Mouse (Mus musculus) Patski (cell line): Measurements from ENCODE around the gene Ppp1cb. TPM values are rescaled to one million over a fixed set of nuclear protein-coding genes. Genes with fewer than 3 reads are reported as not detected.
"Not testable (repeated sequence)": the region's sequence is repeated elsewhere in the genome, so short reads cannot be mapped to it uniquely, and the experiment has no call there.

Experiments
- ATAC-seq: fragments of 100-300 bp; one replicate; pipeline ENCODE4 v1.8.0; 2021
- CTCF ChIA-PET: fragments of 350-600 bp; sonication (Branson Sonifier 250); formaldehyde crosslinking; loops from one replicate; lab custom pipeline; 2022; ENCODE audit warnings: inconsistent platforms; lab: Charles Lee
- POLR2A ChIA-PET: fragments of 350-600 bp; sonication (Branson Sonifier 250); formaldehyde crosslinking; loops from one replicate; lab custom pipeline; 2022; ENCODE audit warnings: antibody characterized with exemption, inconsistent platforms; lab: Charles Lee
- DNase-seq: peaks from one replicate; pipeline ENCODE4 v3.0.0-alpha.2; 2011; ENCODE audit warnings: low read depth, low spot score
- H3K27me3 ChIP-seq: fragments of 371-371 bp; one replicate; pipeline ENCODE4 v1.5.1; 2021
- CTCF ChIP-seq: fragments of 100-300 bp; IDR thresholded peaks from one replicate; pipeline ENCODE4 v1.5.1; 2021
- in situ Hi-C: fragments of 300-500 bp; cut with MboI; formaldehyde crosslinking; loops from 3 replicates; pipeline ENCODE4 v1.11.1; 2018; ENCODE audit warnings: low pct_unique_long_range_greater_than_20kb, mixed read lengths
- polyA plus RNA-seq: library from polyadenylated mRNA; unstranded; gene quantifications from one replicate; pipeline ENCODE4 v1.2.3, GENCODE M21; 2021

Gene Ppp1cb
- polyA plus RNA-seq, 1 experiment from 2014 or later = 243 TPM

- in situ Hi-C loops = no loop called here
- CTCF ChIA-PET = no interaction called here
- no peak for DNase-seq
- no peak for TF ChIP-seq CTCF
- ATAC-seq = no peak
- POLR2A ChIA-PET = no interaction called here
- no peaks in the 10 kb centered on the region for H3K27me3 ChIP-seq
Measured at GRCm38 (mm10) chr5:32422081-32422589, 36.5 kb upstream of the Ppp1cb start.

- ChIA-PET CTCF (interaction anchor here (0.7 to 2.6 kb wide), 3 partner anchors 15 to 20 kb away, joined by 3 to 7 read pairs (median 4); no protein-coding TSS in a partner anchor), POLR2A (interaction anchor here (3.1 kb wide), 1 partner anchor 36 kb away, joined by 11 read pairs; no protein-coding TSS in a partner anchor)
- ATAC-seq (no peak), DNase-seq (no peak)
- in situ Hi-C loops = no loop called here
- no peaks in the 10 kb centered on the region for H3K27me3 ChIP-seq
- no peak for TF ChIP-seq CTCF
Measured at GRCm38 (mm10) chr5:32423339-32424046, 35.1 kb upstream of the Ppp1cb start.

DNA sequence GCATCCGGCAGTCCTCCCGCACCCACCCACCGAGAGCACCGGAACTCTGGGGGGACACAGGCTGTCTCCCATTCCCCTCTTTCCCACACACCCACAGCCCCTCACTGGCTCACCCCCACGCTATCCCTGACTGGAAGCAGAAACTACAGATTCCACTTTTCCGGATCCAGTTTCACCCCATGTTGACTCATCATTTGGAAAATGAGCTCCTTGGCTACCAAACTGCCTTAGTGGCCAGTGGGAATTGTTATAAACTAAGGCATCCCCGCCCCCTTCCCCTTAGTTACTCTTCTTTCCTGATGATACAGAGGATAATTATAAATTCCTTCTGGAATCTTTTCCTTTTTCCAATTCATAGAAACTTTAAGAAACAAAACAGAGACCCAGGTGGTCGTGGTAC, 34.2 kb upstream of the Ppp1cb start:
- TF ChIP-seq CTCF = no peak
- in situ Hi-C loops = no loop called here
- DNase-seq = no peak
- POLR2A ChIA-PET = interaction anchor here (0.5 to 3.1 kb wide), 3 partner anchors 35 to 146 kb away, joined by 3 to 11 read pairs (median 5); no protein-coding TSS in a partner anchor
- CTCF ChIA-PET = interaction anchor here (0.9 to 2.6 kb wide), 7 partner anchors 12 to 48 kb away, joined by 3 to 7 read pairs (median 4); no protein-coding TSS in a partner anchor
- no peaks in the 10 kb centered on the region for H3K27me3 ChIP-seq
- ATAC-seq = no peak

DNA sequence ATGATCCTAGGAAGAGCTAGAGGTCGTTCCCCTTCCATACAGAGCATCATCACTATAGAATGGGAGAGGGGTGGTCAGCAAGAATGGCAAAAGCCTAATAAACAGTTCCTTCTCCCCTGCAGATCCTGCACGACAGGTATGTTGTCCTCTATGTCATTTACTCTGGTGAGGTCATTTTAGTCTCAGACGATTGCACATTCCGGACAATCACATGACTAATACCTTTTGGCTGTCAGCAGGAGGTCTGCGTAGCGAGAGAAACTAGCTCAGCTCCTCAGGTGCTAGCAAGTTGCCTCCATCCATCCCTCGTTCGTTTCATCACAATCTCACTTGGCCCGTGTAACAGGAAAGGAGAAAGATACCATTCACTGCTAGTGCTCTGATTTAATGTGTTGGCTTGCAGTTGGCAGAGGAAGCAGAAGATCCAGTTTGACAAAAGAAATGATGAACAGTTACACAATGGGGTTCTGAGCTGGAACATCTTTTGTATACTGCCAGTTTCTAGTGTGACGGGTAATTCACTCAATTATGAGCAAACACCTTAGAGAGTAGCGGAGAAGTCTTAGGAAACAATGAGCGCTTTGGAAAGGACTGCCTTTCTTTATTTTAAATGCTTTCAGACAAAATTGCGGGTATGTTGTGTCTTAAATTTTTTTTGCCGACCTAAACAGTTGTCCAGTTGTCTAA, 33.0 kb upstream of the Ppp1cb start:
- TF ChIP-seq CTCF = no peak
- no peak for DNase-seq

GRCm38 (mm10) chr5:32430399-32430798, 28.2 kb upstream of the Ppp1cb start:
- H3K27me3 ChIP-seq = no peaks in the 10 kb centered on the region
- ATAC-seq (no peak), DNase-seq (no peak)
- CTCF ChIA-PET = interaction anchor here (1.4 kb wide), 1 partner anchor 14 kb away, joined by 4 read pairs; no protein-coding TSS in a partner anchor
- TF ChIP-seq CTCF = no peak
- POLR2A ChIA-PET = interaction anchor here (0.6 kb wide), 1 partner anchor 14 kb away, joined by 5 read pairs; no protein-coding TSS in a partner anchor
- in situ Hi-C loops = no loop called here

More for the DNA sequence above, 33.0 kb upstream of the Ppp1cb start:
- ATAC-seq = peak; percentile 74
- ChIA-PET POLR2A (interaction anchor here (1.0 to 3.1 kb wide), 2 partner anchors 34 to 90 kb away, joined by 5 to 11 read pairs; no protein-coding TSS in a partner anchor), CTCF (interaction anchor here (1.1 to 2.6 kb wide), 7 partner anchors 9 to 109 kb away, joined by 3 to 7 read pairs (median 5); no protein-coding TSS in a partner anchor)
- in situ Hi-C loops = no loop called here
- no peaks in the 10 kb centered on the region for H3K27me3 ChIP-seq

GRCm38 (mm10) chr5:32434346-32434745, 24.3 kb upstream of the Ppp1cb start:
- POLR2A ChIA-PET, DNase-seq, ATAC-seq, H3K27me3 ChIP-seq, in situ Hi-C loops: not testable (repeated sequence)
- CTCF ChIA-PET = interaction anchor here (1.1 to 1.6 kb wide), 2 partner anchors 12 to 16 kb away, joined by 3 read pairs; no protein-coding TSS in a partner anchor

GRCm38 (mm10) chr5:32435612-32436011, 23.0 kb upstream of the Ppp1cb start:
- no peak for ATAC-seq
- H3K27me3 ChIP-seq = no peaks in the 10 kb centered on the region
- ChIA-PET POLR2A (no interaction called here), CTCF (interaction anchor here (1.6 kb wide), 1 partner anchor 14 kb away, joined by 3 read pairs; no protein-coding TSS in a partner anchor)
- DNase-seq = no peak
- in situ Hi-C loops = no loop called here
- no peak for TF ChIP-seq CTCF

DNA sequence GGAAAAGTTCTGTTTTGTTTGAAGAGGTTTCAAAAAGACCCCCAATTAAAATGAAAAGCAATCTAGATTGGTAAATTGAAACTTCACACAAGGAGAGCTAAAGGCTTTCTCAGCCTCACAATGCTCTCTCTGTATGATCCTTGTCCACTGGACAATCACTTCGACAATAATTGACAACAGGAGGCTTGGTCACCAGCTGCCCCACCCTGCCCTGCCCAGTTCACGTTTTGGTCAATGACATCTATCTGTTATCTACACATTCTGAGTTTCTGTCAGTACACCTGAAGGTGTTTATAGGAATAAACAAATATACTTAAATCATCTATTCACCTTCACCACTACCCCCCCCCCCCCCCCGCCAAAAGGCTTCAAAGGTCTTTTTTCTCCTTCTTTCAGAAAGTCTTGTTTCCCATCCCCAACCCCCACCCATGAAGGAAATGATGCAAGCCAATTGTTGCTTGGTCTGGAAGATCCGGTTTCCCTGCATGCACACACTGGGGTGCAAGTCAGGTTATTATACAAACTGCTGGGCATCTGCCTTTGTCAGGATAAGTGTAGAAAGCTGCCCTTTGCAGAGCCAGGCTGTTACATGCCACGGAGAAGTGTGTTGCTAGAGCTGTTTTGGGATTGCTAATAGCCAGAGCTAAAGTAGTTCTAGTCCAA, 20.6 kb upstream of the Ppp1cb start:
- ChIA-PET CTCF (interaction anchor here (0.9 to 1.7 kb wide), 3 partner anchors 11 to 20 kb away, joined by 3 to 7 read pairs (median 3); no protein-coding TSS in a partner anchor), POLR2A (no interaction called here)
- in situ Hi-C loops = no loop called here
- no peak for DNase-seq
- ATAC-seq = no peak
- H3K27me3 ChIP-seq = no peaks in the 10 kb centered on the region
- no peak for TF ChIP-seq CTCF

DNA sequence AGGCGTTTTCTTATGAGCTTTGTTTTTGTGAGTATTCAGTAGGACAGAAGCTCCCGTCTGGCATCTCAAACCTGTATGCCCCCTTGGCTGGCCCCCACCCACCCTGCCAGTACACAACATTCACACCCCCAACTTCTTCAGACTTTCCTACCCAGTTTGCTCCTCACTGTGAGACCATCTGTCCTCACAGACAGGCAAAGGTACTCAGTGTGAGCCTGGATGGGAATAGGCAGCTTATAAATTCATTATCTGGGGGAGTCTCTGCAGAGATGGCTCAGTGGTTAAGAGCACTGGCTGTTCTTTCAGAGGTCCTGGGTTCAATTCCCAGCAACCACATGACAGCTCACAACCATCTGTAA, 20.1 kb upstream of the Ppp1cb start:
- in situ Hi-C loops = no loop called here
- POLR2A ChIA-PET = no interaction called here
- no peak for ATAC-seq
- no peak for TF ChIP-seq CTCF
- no peak for DNase-seq
- CTCF ChIA-PET = interaction anchor here (0.9 to 2.0 kb wide), 4 partner anchors 12 to 21 kb away, joined by 3 to 7 read pairs (median 4); no protein-coding TSS in a partner anchor
- no peaks in the 10 kb centered on the region for H3K27me3 ChIP-seq

DNA sequence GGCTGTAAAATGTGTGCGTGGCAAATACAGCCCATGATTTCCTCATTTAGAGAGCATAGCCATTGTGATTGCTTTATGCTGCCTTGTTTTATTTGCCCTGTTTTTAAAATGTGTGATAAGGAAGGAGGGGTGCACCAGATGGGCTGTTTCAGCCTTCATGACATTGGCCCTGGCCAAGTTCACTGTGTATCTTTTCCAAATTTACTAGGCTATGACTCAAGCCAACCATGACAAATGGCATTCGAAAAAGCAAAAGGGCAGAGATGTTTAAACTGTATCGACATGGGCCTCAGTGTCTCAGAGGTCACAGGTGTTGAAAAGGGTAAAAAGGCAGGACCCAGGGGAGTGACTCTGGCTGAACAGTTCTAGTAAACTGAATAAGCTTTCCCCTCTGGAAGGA, 17.3 kb upstream of the Ppp1cb start:
- no peak for DNase-seq
- CTCF ChIA-PET = interaction anchor here (0.8 kb wide), 1 partner anchor 1213 kb away, joined by 3 read pairs; no protein-coding TSS in a partner anchor
- H3K27me3 ChIP-seq = no peaks in the 10 kb centered on the region
- no peak for TF ChIP-seq CTCF
- POLR2A ChIA-PET = interaction anchor here (0.7 kb wide), 1 partner anchor 8 kb away, joined by 5 read pairs; no protein-coding TSS in a partner anchor
- in situ Hi-C loops = no loop called here
- no peak for ATAC-seq
